Mouse (Mus musculus) CD8-positive naive resting alpha-beta T cell, adult 57 days (primary cell): ENCODE measurements around the gene Heatr1. TPM values are rescaled to one million over a fixed set of nuclear protein-coding genes. Genes with fewer than 3 reads are reported as not detected.

Source experiments
- total RNA-seq: library from RNA; stranded (reverse); gene quantifications from one replicate; pipeline ENCODE4 v1.2.4, GENCODE M21; 2023

The Heatr1 gene
- 89.5 TPM for total RNA-seq

GRCm38 (mm10) chr13:12394609-12395505 lies at the start of gene Heatr1:
Gene Heatr1 (plus strand): TSS chr13:12395027.

DNA sequence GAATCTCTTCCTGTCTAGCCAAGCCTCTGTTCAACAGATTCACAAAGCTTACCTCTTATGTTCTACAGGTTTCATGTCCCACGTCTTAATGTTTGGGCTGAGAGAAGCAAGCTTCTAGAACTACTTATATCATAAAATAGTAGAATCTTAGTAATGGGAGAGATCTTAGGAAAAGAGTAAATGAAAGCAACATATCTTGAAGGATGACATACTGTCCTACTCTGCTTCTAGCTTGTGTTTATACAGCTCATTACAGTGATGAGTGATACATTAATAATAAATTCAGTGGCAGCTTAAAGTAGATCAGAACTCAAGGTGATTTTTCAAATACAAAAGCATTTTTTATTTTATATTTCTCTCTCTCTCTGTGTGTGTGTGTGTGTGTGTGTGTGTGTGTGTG lies 70.0 kb downstream of the Heatr1 start, which contains the start of gene Lgals8:
TSS of gene Lgals8 (minus strand) at position 101 of the 400 bp plus-strand sequence.

Other genes starting within 250 kb of the Heatr1 start
- 44.6 TPM for gene Mtr, start 136.9 kb upstream of the Heatr1 start, total RNA-seq
- 48.9 TPM for gene Actn2, start 54.3 kb upstream of the Heatr1 start, total RNA-seq
- 83.4 TPM for gene Lgals8, start 69.9 kb downstream of the Heatr1 start, total RNA-seq
- gene Edaradd, start 125.4 kb downstream of the Heatr1 start, total RNA-seq = 1.7 TPM
- gene Ero1lb, start 170.8 kb downstream of the Heatr1 start, total RNA-seq = 19.5 TPM